Mouse (Mus musculus): ENCODE measurements around the gene Mlxip.

GRCm38 (mm10) chr5:123344963-123345852, 49.4 kb upstream of the Mlxip start:
- TF ChIP-seq POLR2A (IDR thresholded peaks at IDR 0.05; ENCODE audit: control insufficient read depth, low read depth, low read length) (no peak), CTCF (IDR thresholded peaks at IDR 0.05; ENCODE audit: control insufficient read depth, insufficient read depth, insufficient replicate concordance, low read depth, low read length) (no peak)

All from testis, adult 2 months (tissue).